19 mouse cellular contexts compared by ENCODE assay signal in the genomic region with DNA sequence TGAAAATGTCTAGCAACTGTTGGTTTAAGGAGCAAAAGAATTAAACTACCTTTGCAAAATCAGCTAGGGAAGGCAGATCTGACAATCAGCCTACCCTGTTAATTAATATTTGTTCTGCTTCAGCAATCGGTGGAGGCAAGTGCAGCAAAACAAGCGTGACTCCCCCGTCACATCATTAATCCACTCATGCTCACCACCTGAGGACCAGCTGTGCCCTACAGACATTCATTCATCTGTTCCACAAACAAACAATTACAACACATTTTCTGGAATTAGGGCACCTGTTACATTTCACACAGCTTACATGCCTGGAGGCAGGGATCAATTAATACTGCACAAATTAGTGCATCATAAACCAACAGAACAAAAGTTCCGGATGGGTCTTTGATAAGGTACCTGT.
DNase-seq lines count a peak whose midpoint lies in the region; ATAC-seq lines count a peak whose summit lies in the region.
"Had no signal": no experiment of that assay in that cellular context is flagged by ENCODE, and none has a peak within 500 bp of the region (broad histone marks: within the 10 kb centered on the region; RNA-seq: fewer than 3 reads in every experiment).

No protein-coding gene starts in this region.

- no peak for DNase-seq in embryonic facial prominence, embryonic 14.5 days (ENCODE audit: low spot score)
- DNase-seq in embryonic facial prominence, embryonic 10.5 days (ENCODE audit: low spot score) = no peak
- DNase-seq in kidney, adult 8-10 months = no peak
- DNase-seq in neural tube, embryonic 10.5 days (ENCODE audit: extremely low spot score, low spot score) = no peak
- peak; percentile 82 for DNase-seq in retina, postnatal 1 day
- no peak for DNase-seq in right cerebral cortex, postnatal 36 days (ENCODE audit: low spot score in 2 of 2)
- DNase-seq: adrenal gland, postnatal 25 days; kidney, postnatal 25 days; thymus, postnatal 36 days had no signal

- WGBS in embryonic facial prominence, embryonic 14.5 days = 49% methylated on average over 4 of the region's 4 CpGs
- 35% methylated on average over 4 of the region's 4 CpGs for WGBS in embryonic facial prominence, embryonic 10.5 days
- 45% methylated on average over 4 of the region's 4 CpGs for WGBS in kidney, embryonic 16.5 days
- 28% methylated on average over 4 of the region's 4 CpGs for WGBS in neural tube, embryonic 12.5 days

- H3K4me1 ChIP-seq in embryonic facial prominence, embryonic 14.5 days (ENCODE audit: control insufficient read depth, insufficient read depth, low read length) = peaks cover 5% of the 10 kb centered on the region; the same call in 1 of the 2 replicates
- H3K4me1 ChIP-seq in embryonic facial prominence, embryonic 10.5 days = peaks cover 40% of the 10 kb centered on the region
- H3K4me1 ChIP-seq in kidney, embryonic 16.5 days (ENCODE audit: insufficient read depth, low read length) = peaks cover 7% of the 10 kb centered on the region; the same call in 1 of the 2 replicates
- peaks cover 28% of the 10 kb centered on the region for H3K4me1 ChIP-seq in neural tube, embryonic 12.5 days

- ATAC-seq in embryonic facial prominence, embryonic 14.5 days (ENCODE audit: low read depth) = peak; percentile 64; the same call in 1 of the 2 replicates
- ATAC-seq in kidney, embryonic 16.5 days (ENCODE audit: low FRiP score, low TSS enrichment) = 0 out of 2 replicates have a peak, but pooled peaks have one; percentile 42
- peak; percentile 60 for ATAC-seq in neural tube, embryonic 12.5 days (ENCODE audit: low FRiP score, low read depth)
- ATAC-seq: intestine, postnatal 0 days had no signal

- H3K9ac ChIP-seq in embryonic facial prominence, embryonic 14.5 days (ENCODE audit: low read depth, low read length) = no peak overlapping the region
- H3K9ac ChIP-seq in kidney, embryonic 16.5 days (replicated peaks; ENCODE audit: low read length) = no peak overlapping the region
- H3K9ac ChIP-seq in neural tube, embryonic 12.5 days = no peak overlapping the region
- H3K9ac ChIP-seq: embryonic facial prominence, embryonic 15.5 days; hindbrain, embryonic 15.5 days; limb, embryonic 13.5 days; liver, embryonic 15.5 days; midbrain, embryonic 12.5 days had no signal

- H3K36me3 ChIP-seq in embryonic facial prominence, embryonic 14.5 days (ENCODE audit: control insufficient read depth, insufficient read depth, low read length) = no peaks in the 10 kb centered on the region
- peaks cover 11% of the 10 kb centered on the region for H3K36me3 ChIP-seq in embryonic facial prominence, embryonic 10.5 days (replicated peaks)
- H3K36me3 ChIP-seq in kidney, embryonic 16.5 days (ENCODE audit: insufficient read depth, low read length) = 0 out of 2 replicates have a peak, but pooled peaks cover 3% of the 10 kb centered on the region
- H3K36me3 ChIP-seq in neural tube, embryonic 12.5 days = no peaks in the 10 kb centered on the region
- H3K36me3 ChIP-seq: embryonic facial prominence, embryonic 15.5 days; hindbrain, embryonic 15.5 days; limb, embryonic 13.5 days; liver, embryonic 15.5 days had no signal

- no peaks in the 10 kb centered on the region for H3K9me3 ChIP-seq in embryonic facial prominence, embryonic 14.5 days (ENCODE audit: control insufficient read depth, low read length)
- no peaks in the 10 kb centered on the region for H3K9me3 ChIP-seq in embryonic facial prominence, embryonic 10.5 days
- no peaks in the 10 kb centered on the region for H3K9me3 ChIP-seq in kidney, embryonic 16.5 days (ENCODE audit: low read length)
- no peaks in the 10 kb centered on the region for H3K9me3 ChIP-seq in neural tube, embryonic 12.5 days
- H3K9me3 ChIP-seq: embryonic facial prominence, embryonic 15.5 days; forebrain, embryonic 10.5 days; hindbrain, embryonic 15.5 days; limb, embryonic 13.5 days; liver, embryonic 15.5 days; midbrain, embryonic 12.5 days had no signal

- H3K4me3 ChIP-seq in embryonic facial prominence, embryonic 14.5 days (ENCODE audit: low read depth, low read length) = no peak overlapping the region
- no peak overlapping the region for H3K4me3 ChIP-seq in embryonic facial prominence, embryonic 10.5 days
- no peak overlapping the region for H3K4me3 ChIP-seq in kidney, embryonic 16.5 days (ENCODE audit: low read length)
- H3K4me3 ChIP-seq in neural tube, embryonic 12.5 days = no peak overlapping the region
- H3K4me3 ChIP-seq: embryonic facial prominence, embryonic 15.5 days; forebrain, embryonic 10.5 days; hindbrain, embryonic 15.5 days; limb, embryonic 13.5 days; liver, embryonic 15.5 days; midbrain, embryonic 12.5 days had no signal

- H3K27me3 ChIP-seq in embryonic facial prominence, embryonic 14.5 days (replicated peaks; ENCODE audit: control insufficient read depth, insufficient read depth, low read length) = no peaks in the 10 kb centered on the region
- no peaks in the 10 kb centered on the region; the same call in 1 of the 2 replicates for H3K27me3 ChIP-seq in embryonic facial prominence, embryonic 10.5 days (replicated peaks; ENCODE audit: low read depth, poor library complexity, severe bottlenecking)
- H3K27me3 ChIP-seq in kidney, embryonic 16.5 days (ENCODE audit: insufficient read depth, low read length) = no peaks in the 10 kb centered on the region
- H3K27me3 ChIP-seq in neural tube, embryonic 12.5 days (replicated peaks) = no peaks in the 10 kb centered on the region
- H3K27me3 ChIP-seq: CH12.LX; embryonic facial prominence, embryonic 15.5 days; hindbrain, embryonic 15.5 days; limb, embryonic 13.5 days; liver, embryonic 15.5 days had no signal

- no peak overlapping the region for H3K4me2 ChIP-seq in embryonic facial prominence, embryonic 14.5 days (ENCODE audit: low read depth, low read length)
- H3K4me2 ChIP-seq in kidney, embryonic 16.5 days (replicated peaks; ENCODE audit: low read depth, low read length) = no peak overlapping the region
- H3K4me2 ChIP-seq in neural tube, embryonic 12.5 days (replicated peaks) = no peak overlapping the region
- H3K4me2 ChIP-seq: embryonic facial prominence, embryonic 15.5 days; hindbrain, embryonic 15.5 days; limb, embryonic 13.5 days; liver, embryonic 15.5 days; midbrain, embryonic 12.5 days had no signal

- H3K27ac ChIP-seq in embryonic facial prominence, embryonic 14.5 days (replicated peaks; ENCODE audit: low read depth, low read length) = no peak overlapping the region
- H3K27ac ChIP-seq in embryonic facial prominence, embryonic 10.5 days (replicated peaks) = no peak overlapping the region
- H3K27ac ChIP-seq in kidney, embryonic 16.5 days (ENCODE audit: low read length) = no peak overlapping the region
- H3K27ac ChIP-seq in neural tube, embryonic 12.5 days = no peak overlapping the region
- H3K27ac ChIP-seq: embryonic facial prominence, embryonic 15.5 days; forebrain, embryonic 10.5 days; hindbrain, embryonic 15.5 days; limb, embryonic 13.5 days; liver, embryonic 15.5 days had no signal
